Mouse (Mus musculus) gastrocnemius, postnatal 10 days (tissue): ENCODE results near the gene Esrrg. TPM values are rescaled to one million over a fixed set of nuclear protein-coding genes. Genes with fewer than 3 reads are reported as not detected.

ENCODE experiments used
- DNase-seq: peaks from one replicate; pipeline ENCODE4 v3.0.0; 2021; ENCODE audit warnings: mixed read lengths
- total RNA-seq, 2 experiments: library from RNA; stranded (reverse); gene quantifications; 2 replicates each; pipeline ENCODE4 v1.2.3; 2021

Esrrg gene
- total RNA-seq, 2 experiments from 2014 or later: 10.6 to 11.3 TPM

DNA sequence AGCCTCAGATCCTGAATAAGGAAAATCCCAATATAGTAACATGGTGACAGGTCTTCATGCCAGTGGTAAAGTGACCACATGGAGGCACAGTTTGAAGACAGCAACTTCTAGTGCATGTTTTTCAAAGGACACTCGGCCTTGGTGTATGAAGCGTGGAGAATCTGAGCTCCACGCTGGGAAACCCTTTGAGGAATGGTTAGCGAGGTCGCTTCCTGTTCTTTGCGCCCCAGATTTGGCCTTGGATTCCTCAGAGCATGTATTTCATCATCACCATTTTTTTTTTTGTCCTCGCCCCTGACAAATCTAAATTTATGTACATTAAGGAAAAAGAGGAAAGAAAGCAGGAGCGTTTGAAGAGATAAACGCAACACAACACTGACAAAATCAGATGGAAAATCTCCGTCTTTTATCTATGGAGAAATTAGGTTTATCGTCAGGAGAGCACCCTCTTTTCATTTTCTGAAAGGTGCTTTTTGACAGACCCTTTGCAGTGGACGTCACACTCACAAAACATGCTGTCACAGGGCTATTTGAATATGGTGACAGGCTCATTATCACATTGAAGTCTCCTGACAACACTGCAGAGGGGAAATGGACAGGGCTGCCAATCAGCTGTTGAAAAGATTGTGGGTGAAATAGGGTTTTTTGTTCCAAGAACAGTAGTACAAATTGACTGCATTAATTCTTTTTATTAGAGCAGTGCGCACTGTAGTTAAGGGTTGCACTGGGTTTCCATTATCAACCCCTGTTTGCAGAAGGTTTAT is 476.7 kb downstream of the Esrrg start:
- no peak for DNase-seq

GRCm38 (mm10) chr1:188093724-188094123 is 485.1 kb downstream of the Esrrg start:
- no peak for DNase-seq

GRCm38 (mm10) chr1:188101832-188102231 is 493.2 kb downstream of the Esrrg start:
- no peak for DNase-seq

GRCm38 (mm10) chr1:188103179-188103578 is 494.6 kb downstream of the Esrrg start:
- no peak for DNase-seq

DNA sequence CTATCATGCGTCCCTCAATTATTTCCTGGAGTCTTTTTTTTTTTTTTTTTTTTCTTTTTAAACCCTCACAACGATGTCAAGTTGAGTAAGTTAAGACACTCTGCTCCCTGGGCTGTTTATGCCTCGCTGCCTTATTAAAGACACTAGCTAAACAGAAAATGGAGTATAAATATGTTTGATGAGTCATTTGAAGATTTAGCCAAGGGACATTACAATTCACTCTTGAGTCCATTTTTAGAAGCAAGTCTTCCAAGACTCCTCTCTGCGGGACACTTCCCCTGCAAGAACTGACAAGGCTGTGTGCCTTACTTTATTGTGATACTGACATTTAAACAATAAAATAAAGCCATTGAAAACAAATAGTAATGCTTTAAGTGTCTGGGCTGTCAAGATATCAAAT is 496.9 kb downstream of the Esrrg start:
- DNase-seq: no peak

DNA sequence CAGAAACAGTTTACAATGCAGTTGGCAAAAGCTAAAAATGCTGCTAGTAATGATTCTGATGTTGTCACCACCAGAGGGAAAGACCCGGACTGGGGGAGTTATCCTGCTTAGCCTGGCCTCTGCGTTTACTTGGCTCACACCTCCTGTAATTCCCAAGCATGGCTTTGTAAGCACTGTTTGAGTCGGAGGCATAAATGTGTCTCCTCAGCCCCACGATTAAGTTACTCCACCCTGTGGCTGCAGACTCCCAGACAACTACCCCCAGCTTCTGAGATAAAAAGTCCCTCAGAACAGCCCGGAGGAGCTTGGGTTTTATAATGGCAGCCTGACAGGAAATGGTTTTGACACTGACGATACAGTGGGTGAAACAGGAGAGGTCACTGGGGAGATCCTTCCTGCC is 499.4 kb downstream of the Esrrg start:
- no peak for DNase-seq

GRCm38 (mm10) chr1:188111552-188111951 is 503.0 kb downstream of the Esrrg start:
- DNase-seq: no peak

DNA sequence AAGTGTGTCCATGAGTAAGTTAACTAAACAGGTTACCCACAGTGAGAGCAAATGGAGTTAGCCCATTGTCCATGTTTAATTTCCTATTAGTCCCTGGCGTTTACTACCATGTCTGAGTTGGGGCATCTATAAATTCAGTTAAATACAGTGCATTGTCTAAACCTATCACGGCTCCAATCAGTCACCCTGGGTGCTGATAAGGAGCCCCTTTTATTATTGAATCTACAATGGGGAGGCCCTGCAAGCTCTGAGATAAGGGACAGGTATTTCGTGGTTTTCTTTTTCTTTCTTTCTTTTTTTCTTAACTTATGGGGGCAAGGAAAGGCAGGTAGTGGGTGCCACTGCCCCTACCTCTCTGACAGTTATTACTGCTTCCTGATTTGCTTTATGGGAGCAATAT is 504.6 kb downstream of the Esrrg start:
- no peak for DNase-seq

DNA sequence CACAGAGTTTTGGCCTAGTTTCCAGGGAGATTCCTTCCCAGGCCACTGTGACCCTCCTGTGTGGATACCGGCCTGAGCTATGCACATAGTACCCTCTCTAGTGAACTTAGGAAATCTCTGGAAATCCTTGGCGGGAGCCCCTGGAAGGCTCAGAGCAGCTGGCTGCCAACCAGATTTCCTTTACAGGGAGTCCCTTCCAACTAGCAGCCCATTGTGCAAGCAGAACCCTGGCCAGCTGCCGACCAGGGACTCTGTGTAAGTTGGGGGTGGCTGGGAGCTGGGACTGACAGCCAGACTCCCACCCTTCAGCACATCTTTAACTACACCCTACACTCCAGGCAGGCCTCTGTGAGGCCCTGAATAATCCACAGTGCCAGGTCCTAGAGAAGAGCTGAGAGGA is 509.5 kb downstream of the Esrrg start:
- peak; percentile 79 for DNase-seq

GRCm38 (mm10) chr1:188119806-188120205 is 511.2 kb downstream of the Esrrg start:
- no peak for DNase-seq

- DNase-seq: no peak
Observed at GRCm38 (mm10) chr1:188125521-188126021, 517.0 kb downstream of the Esrrg start.

DNA sequence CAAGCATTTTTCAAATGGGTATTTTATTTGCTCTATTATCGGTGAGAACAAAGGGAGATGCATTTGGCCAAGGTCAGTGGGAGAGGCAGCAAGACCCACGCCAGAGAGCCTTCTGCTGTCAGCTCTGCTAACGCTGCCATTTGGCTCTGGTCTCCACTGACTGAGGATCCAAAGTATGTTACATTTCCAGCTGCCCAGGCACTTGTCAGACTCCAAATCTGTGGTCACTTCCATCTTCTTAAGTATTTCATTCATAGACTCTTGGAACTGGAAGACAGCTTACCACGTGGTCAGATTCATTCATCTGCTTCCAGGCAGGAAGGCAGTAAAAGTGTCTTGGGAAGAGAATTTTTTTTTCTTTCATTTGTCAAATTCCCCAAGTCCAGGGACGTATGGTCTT is 527.5 kb downstream of the Esrrg start:
- DNase-seq: no peak

GRCm38 (mm10) chr1:188139473-188139872 is 530.9 kb downstream of the Esrrg start:
- no peak for DNase-seq

GRCm38 (mm10) chr1:188140221-188140620 is 531.6 kb downstream of the Esrrg start:
- DNase-seq: no peak

GRCm38 (mm10) chr1:188147381-188148156 is 539.0 kb downstream of the Esrrg start:
- no peak for DNase-seq

DNA sequence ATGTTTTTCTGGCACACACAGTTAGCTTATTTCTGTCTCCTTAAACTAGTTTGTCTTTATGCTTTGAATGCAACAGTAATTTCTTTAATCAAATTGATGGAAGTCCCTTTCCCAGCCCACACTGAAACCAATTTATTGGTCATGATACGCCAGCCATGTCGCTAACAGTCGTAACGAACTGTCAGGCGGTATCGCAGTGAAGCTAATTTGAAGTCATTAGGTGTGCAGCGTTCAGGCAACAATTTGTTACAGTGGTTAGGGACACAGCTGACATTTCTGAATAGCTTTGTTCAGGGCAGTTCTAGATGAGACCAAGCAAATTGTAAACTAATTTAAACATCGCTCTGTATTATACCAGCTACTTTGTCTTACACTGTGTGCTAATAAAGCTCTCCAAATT is 542.5 kb downstream of the Esrrg start:
- DNase-seq: no peak

- no peak for DNase-seq
Observed at GRCm38 (mm10) chr1:188152011-188152410, 543.4 kb downstream of the Esrrg start.

DNA sequence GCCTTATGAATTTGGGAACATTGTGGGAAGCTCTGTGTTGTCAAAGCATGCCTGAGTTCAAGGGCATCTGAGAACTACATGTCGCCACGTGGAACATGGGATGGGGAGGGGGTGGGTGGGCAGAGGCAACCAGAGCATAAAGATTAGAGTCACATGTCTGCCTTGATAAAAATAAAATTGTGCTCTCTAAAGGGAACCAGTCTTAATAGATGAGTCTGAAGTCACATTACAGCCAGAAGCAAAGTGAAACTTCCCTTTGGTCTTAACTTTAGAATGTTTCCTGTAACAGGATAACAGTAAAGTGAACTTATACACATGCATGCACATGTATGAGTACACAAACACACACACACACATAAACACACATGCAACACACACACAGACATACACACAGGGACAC is 545.1 kb downstream of the Esrrg start:
- DNase-seq: no peak

DNA sequence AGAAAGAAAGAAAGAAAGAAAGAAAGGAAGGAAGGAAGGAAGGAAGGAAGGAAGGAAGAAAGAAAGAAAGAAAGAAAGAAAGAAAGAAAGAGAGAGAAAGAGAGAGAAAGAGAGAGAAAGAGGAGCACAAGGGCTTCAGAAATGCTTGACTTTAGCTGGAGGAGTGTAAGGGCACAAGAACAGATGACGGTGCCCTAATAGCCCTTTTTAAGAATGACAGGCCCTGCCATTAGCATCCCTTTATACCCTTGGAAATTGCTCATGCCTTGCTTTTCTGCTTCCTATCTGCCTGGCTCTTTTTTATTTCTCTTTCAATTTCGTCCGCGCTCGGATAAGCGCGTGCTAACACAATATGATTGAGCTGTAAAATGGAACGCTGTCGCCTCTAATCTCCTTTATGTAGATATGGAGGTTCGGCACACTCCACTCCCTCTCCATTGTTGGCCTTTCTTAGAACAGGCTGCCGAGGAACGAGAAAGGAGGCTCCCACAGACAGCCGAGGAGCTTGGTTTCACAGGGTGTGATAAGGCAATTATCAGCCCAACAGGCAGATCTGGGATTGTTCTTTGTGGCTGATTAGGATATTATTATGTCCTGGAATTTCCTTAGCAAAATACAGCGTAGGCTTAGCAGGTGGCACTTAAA is 546.0 kb downstream of the Esrrg start:
- DNase-seq: no peak

DNA sequence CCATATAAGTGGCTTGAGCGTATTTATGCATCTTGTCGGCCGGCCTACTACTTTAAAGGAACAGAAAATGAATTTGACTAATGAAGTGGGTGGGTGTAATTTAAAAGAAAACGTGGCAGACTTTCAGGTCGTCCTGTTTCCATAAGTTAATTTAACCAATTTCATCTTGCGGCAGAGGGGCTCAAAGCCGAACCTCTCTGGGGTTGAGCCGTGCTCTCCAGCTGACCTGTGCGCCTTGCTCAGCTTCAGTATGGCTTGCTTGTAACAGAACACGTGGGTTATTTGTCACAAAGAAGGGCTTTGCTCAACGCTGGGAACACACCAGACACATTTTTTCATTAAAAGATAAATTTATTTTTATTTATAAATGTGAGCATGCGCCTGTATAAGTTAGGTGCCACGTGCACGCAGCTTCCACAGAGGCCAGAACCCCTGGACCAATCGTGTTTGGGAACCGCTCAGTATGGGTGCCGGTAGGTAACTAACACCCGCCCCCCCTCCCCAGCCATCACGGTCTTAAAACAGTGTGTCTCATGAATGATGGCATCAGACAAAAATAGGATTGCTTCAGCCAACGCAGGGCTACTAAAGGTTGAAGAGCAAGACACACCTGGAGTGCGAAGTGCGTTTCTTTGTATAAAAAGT is 546.7 kb downstream of the Esrrg start:
- no peak for DNase-seq

- DNase-seq: no peak
Observed at GRCm38 (mm10) chr1:188156520-188156919, 547.9 kb downstream of the Esrrg start.

DNA sequence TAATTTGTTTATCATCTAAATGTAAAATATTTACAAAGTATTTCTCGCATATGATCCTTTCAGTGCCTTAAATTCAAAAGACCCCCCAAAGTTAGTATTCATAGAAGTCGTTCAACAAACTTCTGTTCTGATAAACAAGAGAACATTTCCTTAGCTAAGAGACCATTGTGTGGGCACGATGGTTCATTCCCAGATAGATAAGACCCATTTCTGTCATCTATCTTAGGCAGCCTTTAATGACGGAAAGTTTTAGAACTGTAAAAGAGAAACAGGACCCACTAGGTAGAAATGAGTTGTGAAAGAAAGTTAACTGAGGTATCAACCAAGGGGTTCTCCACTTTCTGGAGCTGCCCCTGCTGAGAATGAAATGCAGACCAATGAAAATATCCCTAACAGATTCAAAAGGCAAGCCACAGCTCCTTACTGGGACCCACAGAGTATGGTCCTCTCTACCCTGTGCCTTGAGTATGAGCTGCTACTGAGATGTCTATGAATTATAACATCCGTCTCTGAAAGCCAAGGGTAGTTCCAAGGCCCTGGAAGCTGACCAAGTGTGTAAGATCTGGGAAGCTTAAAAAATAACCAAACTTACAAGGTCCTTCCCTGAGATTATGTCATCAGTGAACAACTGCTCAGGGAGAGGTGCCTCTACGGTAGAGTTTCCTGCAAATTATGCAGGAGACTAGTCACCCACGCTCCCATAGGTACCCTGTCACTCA is 548.8 kb downstream of the Esrrg start:
- DNase-seq: no peak
